Mouse (Mus musculus) embryonic facial prominence, embryonic 13.5 days (tissue): ENCODE data around the gene Pspn. TPM values are rescaled to one million over a fixed set of nuclear protein-coding genes. Genes with fewer than 3 reads are reported as not detected.

Experiments used
- ATAC-seq: fragments of 200-750 bp; cut with Nextera tagmentation; 2 replicates; pipeline ENCODE4 v1.8.0; 2017; ENCODE audit warnings: low read depth; ENCODE audit not compliant: insufficient number of reproducible peaks, insufficient read depth, low FRiP score, low TSS enrichment
- H3K27ac ChIP-seq: fragments of 300-500 bp; sonication (generic); 2 replicates; pipeline ENCODE4 v1.5.1; 2015; ENCODE audit warnings: moderate library complexity, mild to moderate bottlenecking, inconsistent platforms
- H3K27me3 ChIP-seq: fragments of 300-500 bp; sonication (generic); 2 replicates; pipeline ENCODE4 v1.6.1; 2015; ENCODE audit warnings: mild to moderate bottlenecking, inconsistent platforms
- H3K36me3 ChIP-seq: fragments of 300-500 bp; sonication (generic); 2 replicates; pipeline ENCODE4 v1.6.1; 2015; ENCODE audit warnings: mild to moderate bottlenecking, inconsistent platforms
- H3K4me1 ChIP-seq: fragments of 300-500 bp; sonication (generic); 2 replicates; pipeline ENCODE4 v1.6.1; 2015; ENCODE audit warnings: inconsistent platforms
- H3K4me2 ChIP-seq: fragments of 300-500 bp; sonication (generic); 2 replicates; pipeline ENCODE4 v1.6.1; 2015; ENCODE audit warnings: moderate library complexity, mild to moderate bottlenecking, inconsistent platforms
- H3K4me3 ChIP-seq: fragments of 300-500 bp; sonication (generic); 2 replicates; pipeline ENCODE4 v1.5.1; 2015; ENCODE audit warnings: mild to moderate bottlenecking, inconsistent platforms
- H3K9ac ChIP-seq: fragments of 300-500 bp; sonication (generic); 2 replicates; pipeline ENCODE4 v1.6.1; 2015; ENCODE audit warnings: mild to moderate bottlenecking, inconsistent platforms
- H3K9me3 ChIP-seq: fragments of 300-500 bp; sonication (generic); 2 replicates; pipeline ENCODE4 v1.6.1; 2016; ENCODE audit warnings: inconsistent platforms
- WGBS: fragments of 180-500 bp; shearing (Covaris S2); methylation state at CpG from one replicate; pipeline ENCODE4 v1.1.7; 2015; ENCODE audit warnings: mixed read lengths; 5-methylcytosine and 5-hydroxymethylcytosine counted together
- polyA plus RNA-seq: library from polyadenylated mRNA; unstranded; fragments of >200 nt; fragmentation: Nextera tagmentation; extraction: Ambion mirVana; gene quantifications from 2 replicates; pipeline ENCODE4 v1.2.1, GENCODE M21; 2015

The Pspn gene
- polyA plus RNA-seq, 1 experiment from 2014 or later, result not detected

DNA sequence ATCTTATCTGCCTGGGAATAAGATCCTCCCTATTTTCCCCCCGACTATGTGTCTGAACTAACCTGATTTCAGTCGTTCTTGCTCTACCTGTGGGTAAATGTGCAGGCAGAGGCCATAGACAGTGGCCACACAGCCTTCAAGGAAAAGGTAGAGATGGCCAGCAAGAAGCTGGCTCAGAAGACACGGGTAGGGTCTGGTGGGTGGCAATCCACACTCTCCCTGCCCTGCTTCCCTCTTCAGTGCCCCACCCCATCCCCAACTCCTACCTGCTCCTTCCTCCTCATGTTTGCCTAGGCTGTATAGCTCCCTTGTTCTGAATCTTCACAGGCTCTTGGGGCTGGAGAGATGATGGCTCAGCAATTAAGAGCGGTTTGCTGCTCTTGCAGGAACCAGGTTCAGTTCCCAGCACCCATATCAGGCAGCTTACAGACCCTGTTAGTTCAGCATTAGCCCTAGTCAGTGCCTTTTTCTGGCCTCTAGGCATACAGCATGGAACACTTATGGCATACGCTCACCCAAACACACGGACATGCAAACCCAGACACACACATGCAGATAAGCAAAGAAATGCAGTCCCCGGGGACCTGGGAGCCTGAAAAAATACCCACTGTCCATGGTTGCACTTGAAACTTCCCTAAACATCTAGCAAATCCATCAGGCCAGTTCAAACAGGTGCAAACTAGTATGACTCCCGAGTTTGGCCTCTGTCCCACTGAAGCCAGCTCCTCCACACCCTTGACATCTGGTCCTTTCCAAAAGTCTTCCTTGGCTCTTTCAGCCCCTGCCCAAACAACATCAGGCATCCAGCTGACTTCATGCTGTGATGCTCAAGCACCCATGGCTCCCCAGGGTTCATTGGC lies 23.1 kb downstream of the Pspn start:
- WGBS, result 76% methylated on average over 8 of the region's 8 CpGs
- H3K36me3 ChIP-seq, result no peaks in the 10 kb centered on the region
- no peaks in the 10 kb centered on the region for H3K9me3 ChIP-seq
- no peak overlapping the region for H3K27ac ChIP-seq
- H3K4me1 ChIP-seq, result no peaks in the 10 kb centered on the region
- H3K4me2 ChIP-seq, result no peak overlapping the region
- no peak overlapping the region for H3K9ac ChIP-seq
- no peak overlapping the region for H3K4me3 ChIP-seq
- ATAC-seq, result 0 out of 2 replicates have a peak, but pooled peaks have one; percentile 41
- no peaks in the 10 kb centered on the region for H3K27me3 ChIP-seq

DNA sequence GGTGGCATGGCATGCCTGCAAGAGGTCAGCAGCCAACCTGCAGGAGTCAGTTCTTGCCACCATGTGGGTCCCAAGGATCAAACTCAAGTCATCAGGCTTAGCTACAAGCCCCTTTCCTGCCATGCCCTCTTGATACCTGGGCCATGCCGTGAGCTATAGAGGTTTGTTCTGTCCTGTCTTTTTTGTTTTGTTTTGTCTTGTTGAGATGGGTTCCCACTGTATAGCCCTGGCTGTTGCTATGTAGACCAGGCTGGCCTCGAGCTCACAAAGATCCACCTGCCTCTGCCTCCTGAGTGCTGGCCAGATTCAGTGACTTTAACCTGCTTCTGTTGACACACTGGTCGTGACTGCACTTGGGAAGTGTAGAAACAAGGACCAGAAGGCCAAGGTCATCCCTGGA lies 24.4 kb downstream of the Pspn start:
- Histone ChIP-seq H3K4me1 (no peaks in the 10 kb centered on the region), H3K27me3 (0 out of 2 replicates have a peak, but pooled peaks cover 4% of the 10 kb centered on the region), H3K9me3 (no peaks in the 10 kb centered on the region), H3K9ac (no peak overlapping the region), H3K36me3 (no peaks in the 10 kb centered on the region), H3K4me2 (no peak overlapping the region), H3K4me3 (no peak overlapping the region), H3K27ac (no peak overlapping the region)
- 64% methylated on average over 3 of the region's 3 CpGs for WGBS
- no peak for ATAC-seq

DNA sequence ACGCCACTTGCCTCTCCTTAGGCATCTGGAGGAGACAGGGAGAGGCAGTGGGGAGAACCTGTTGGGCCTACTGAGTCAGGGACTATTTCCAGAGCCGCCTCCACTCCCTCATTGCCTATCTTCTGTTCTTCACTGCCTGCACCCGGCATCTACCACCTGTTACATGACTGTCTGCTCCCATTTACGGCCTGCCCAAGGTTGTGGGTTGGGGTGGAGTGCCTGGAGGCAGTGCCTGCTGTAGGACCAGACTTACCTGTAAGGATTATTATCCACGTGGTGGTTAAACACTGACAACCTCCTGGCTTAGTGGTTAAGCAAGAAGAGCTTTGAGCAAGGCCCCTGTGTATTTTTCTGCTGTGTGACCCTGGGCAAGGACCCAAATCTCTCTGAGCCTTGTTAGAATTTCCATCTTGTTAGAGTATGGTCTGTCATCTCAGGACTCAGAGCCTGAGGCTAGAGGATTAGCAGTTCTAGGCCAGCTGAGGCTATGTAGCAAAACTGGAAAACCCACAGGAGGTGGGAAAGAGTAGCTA lies 25.0 kb downstream of the Pspn start:
- H3K9ac ChIP-seq, result no peak overlapping the region
- 69% methylated on average over 5 of the region's 5 CpGs for WGBS
- no peak overlapping the region for H3K4me2 ChIP-seq
- H3K9me3 ChIP-seq, result no peaks in the 10 kb centered on the region
- no peak for ATAC-seq
- H3K4me3 ChIP-seq, result no peak overlapping the region
- H3K4me1 ChIP-seq, result no peaks in the 10 kb centered on the region
- H3K36me3 ChIP-seq, result no peaks in the 10 kb centered on the region
- no peak overlapping the region for H3K27ac ChIP-seq
- H3K27me3 ChIP-seq, result 0 out of 2 replicates have a peak, but pooled peaks cover 6% of the 10 kb centered on the region

DNA sequence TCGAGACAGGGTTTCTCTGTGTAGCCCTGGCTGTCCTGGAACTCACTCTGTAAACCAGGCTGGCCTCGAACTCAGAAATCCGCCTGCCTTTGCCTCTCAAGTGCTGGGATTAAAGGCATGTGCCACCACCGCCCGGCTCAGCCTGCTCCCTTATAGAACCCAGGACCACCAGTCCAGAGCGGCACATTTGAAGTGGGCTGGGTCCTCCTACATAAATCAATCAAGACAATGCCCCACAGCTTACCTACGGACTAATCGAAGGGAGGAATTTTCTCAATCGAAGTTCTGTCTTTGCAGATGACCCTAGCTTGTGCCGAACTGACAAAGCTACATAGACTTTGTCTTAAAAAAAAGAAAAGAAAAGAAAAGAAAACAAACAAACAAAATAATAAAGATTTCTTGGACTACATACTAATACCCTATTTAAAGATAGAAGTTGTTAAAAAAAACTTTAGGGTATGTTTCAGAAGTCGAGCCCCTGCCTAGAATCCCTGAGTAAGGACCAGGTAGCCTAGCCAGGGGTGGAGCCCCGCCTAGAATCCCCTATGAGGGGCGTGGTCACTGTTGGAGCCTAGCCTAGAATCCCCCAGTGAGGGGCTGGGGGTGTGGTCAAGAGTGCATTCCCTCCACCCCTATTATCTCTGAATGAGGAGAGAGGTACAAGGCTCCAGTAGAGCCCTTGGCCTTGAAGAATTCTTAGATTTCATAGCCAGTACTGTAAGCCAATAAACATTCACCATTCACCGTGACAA lies 25.7 kb downstream of the Pspn start:
- Histone ChIP-seq H3K9ac (no peak overlapping the region), H3K4me1 (no peaks in the 10 kb centered on the region), H3K4me3 (no peak overlapping the region), H3K27me3 (0 out of 2 replicates have a peak, but pooled peaks cover 12% of the 10 kb centered on the region), H3K4me2 (no peak overlapping the region), H3K27ac (no peak overlapping the region), H3K36me3 (no peaks in the 10 kb centered on the region), H3K9me3 (no peaks in the 10 kb centered on the region)
- WGBS, result 64% methylated on average over 14 of the region's 14 CpGs
- ATAC-seq, result no peak

DNA sequence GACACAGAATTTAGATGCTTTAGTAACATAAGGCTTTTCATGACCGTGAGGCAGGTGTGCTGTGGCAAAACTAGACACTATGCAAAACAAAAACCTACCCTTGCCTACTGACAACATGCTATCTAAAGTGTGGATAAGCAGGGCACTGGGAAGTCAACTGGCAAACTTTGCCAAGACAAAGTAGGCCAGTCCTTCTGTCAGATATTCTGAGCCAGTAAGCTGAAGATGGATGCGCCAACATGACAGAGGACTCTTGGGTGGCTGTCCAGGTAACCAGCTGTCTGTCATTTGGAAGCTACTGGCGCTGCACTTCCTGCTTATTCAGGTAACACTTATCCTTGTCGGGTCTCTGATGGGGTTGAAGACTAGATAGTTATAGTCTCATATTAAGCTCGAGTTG lies 29.7 kb downstream of the Pspn start:
- no peak overlapping the region for H3K4me2 ChIP-seq
- no peak for ATAC-seq
- 0 out of 2 replicates have a peak, but pooled peaks cover 12% of the 10 kb centered on the region for H3K27me3 ChIP-seq
- no peaks in the 10 kb centered on the region for H3K9me3 ChIP-seq
- H3K27ac ChIP-seq, result no peak overlapping the region
- H3K9ac ChIP-seq, result no peak overlapping the region
- no peak overlapping the region for H3K4me3 ChIP-seq
- 66% methylated on average over 5 of the region's 5 CpGs for WGBS
- H3K4me1 ChIP-seq, result no peaks in the 10 kb centered on the region
- no peaks in the 10 kb centered on the region for H3K36me3 ChIP-seq

DNA sequence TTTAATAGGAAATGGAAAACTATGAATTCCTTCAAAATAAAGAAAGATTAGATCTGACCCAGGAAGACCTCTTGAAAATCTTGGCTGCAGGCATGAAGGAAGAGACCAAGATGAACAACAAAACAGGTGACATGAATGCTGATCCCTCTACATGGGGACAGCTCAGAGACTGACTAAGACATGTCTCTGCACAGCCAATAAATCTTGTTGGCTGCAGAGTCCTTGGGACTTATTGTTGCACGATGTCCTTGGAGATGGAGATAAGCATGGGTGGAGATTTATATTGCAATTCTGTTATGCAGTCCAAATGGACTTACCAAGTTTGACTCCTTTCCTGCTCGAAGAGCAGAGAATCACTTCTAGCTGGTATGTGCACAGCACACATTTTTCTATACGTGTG lies 30.5 kb downstream of the Pspn start:
- Histone ChIP-seq H3K27me3 (peaks cover 13% of the 10 kb centered on the region; the same call in 1 of the 2 replicates), H3K27ac (no peak overlapping the region), H3K9me3 (no peaks in the 10 kb centered on the region), H3K4me1 (no peaks in the 10 kb centered on the region), H3K36me3 (no peaks in the 10 kb centered on the region), H3K4me3 (no peak overlapping the region), H3K9ac (no peak overlapping the region), H3K4me2 (no peak overlapping the region)
- WGBS, result 73% methylated on average over 3 of the region's 3 CpGs
- no peak for ATAC-seq

DNA sequence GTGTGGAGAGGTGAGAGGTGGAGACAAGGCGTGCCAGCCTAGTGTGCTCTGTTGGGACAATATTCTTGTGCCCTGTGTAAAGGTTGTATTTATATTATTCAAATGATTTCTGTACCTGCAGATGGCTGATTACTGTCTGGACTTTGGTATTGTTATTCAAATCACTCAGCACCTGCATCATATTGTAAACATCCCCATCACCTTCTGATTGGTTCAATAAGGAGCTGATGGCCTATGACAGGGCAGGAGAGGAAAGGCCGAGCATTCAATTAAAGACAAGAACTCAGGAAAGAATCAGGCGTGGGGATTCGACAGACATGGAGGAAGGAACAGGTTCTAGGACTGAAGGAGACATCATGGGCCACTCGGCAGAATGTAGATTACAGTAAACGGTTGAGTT lies 36.2 kb downstream of the Pspn start:
- H3K9me3 ChIP-seq, result no peaks in the 10 kb centered on the region
- no peaks in the 10 kb centered on the region for H3K4me1 ChIP-seq
- H3K27ac ChIP-seq, result no peak overlapping the region
- H3K9ac ChIP-seq, result no peak overlapping the region
- H3K27me3 ChIP-seq, result peaks cover 4% of the 10 kb centered on the region; the same call in 1 of the 2 replicates
- no peaks in the 10 kb centered on the region for H3K36me3 ChIP-seq
- no peak for ATAC-seq
- H3K4me2 ChIP-seq, result no peak overlapping the region
- WGBS, result 81% methylated on average over 6 of the region's 6 CpGs
- H3K4me3 ChIP-seq, result no peak overlapping the region

DNA sequence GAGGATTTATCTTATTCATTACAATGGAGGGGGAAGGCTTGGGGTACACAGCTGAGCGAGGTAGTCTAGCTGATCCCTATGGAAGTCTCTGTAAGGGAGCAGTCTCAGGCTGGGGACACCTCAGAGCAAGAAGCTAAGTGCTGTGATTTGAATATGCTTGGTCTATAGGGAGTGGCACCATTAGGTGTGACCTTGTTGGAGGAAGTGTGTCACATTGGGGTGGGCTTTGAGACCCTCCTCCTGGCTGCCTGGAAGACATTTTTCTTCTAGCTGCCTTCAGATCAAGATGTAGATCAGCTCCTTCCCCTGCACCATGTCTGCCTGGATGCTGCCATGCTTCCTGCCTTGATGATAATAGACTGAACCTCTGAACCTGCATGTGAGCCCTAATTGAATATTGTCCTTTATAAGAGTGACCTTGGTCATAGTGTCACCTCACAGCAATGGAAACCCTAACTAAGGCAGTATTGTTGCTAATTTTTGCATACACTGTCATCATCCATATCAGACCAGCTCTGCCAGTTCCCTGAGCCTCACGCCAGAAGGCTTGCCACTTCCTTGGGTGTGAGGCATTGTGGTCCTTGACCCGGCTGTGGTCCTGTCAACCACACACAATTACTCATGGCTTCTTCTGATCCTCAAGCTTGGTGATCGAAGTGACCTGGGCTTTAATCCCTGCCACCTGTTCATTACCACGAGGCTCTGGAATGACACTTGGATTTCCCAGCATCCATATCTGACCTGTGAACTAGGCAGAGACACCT lies 37.0 kb downstream of the Pspn start:
- H3K4me2 ChIP-seq, result no peak overlapping the region
- no peak overlapping the region for H3K9ac ChIP-seq
- ATAC-seq, result no peak
- H3K36me3 ChIP-seq, result no peaks in the 10 kb centered on the region
- H3K27ac ChIP-seq, result no peak overlapping the region
- 75% methylated on average over 5 of the region's 5 CpGs for WGBS
- H3K27me3 ChIP-seq, result peaks cover 4% of the 10 kb centered on the region; the same call in 1 of the 2 replicates
- no peaks in the 10 kb centered on the region for H3K9me3 ChIP-seq
- 0 out of 2 replicates have a peak, but pooled peaks cover 4% of the 10 kb centered on the region for H3K4me1 ChIP-seq
- H3K4me3 ChIP-seq, result no peak overlapping the region

DNA sequence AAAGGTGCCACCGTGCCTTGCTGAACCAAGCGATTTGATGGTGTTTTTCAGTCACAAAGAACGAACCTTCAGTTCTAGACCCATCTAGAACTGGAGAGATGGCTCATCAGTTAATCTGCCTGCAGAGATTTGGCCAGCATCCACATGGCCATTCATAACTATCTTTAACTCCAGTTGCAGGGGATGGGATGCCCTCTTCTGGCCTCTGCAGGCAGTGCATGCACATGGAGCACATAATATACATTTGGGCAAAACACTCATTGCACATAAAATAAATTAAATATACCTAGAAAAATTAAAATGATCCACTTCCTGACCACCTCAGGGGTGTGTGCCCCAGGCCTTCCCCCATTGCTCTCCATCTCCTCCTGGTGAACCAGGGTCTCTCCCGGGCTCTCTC lies 37.9 kb downstream of the Pspn start:
- H3K9me3 ChIP-seq, result no peaks in the 10 kb centered on the region
- no peak overlapping the region for H3K9ac ChIP-seq
- ATAC-seq, result no peak
- 0 out of 2 replicates have a peak, but pooled peaks cover 5% of the 10 kb centered on the region for H3K4me1 ChIP-seq
- H3K36me3 ChIP-seq, result no peaks in the 10 kb centered on the region
- no peak overlapping the region for H3K27ac ChIP-seq
- no peak overlapping the region for H3K4me3 ChIP-seq
- H3K27me3 ChIP-seq, result peaks cover 4% of the 10 kb centered on the region; the same call in 1 of the 2 replicates
- no peak overlapping the region for H3K4me2 ChIP-seq
- 92% methylated on average over 4 of the region's 4 CpGs for WGBS

DNA sequence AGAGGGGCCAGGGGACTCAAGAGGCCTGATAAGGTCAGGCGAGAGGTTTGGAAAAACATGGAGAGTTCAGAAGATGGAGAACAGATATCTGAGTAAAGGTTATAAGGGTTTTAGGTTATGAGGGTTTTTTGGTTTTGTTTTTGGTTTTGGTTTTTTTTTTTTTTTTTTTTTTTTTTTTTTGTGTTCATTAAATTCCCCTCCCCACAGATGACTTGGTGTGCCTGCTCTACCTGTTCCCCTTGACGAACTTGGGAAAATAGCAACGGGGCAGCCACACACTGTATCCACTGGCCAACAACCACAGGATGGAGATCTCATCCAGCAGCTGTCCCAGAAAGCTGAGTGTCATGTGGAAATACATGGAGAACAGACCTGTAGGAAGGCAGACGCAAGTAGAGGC lies 41.2 kb downstream of the Pspn start:
- WGBS, result 68% methylated on average over 4 of the region's 4 CpGs
- no peak overlapping the region for H3K9ac ChIP-seq
- no peak overlapping the region for H3K4me3 ChIP-seq
- H3K9me3 ChIP-seq, result no peaks in the 10 kb centered on the region
- no peak overlapping the region for H3K4me2 ChIP-seq
- no peaks in the 10 kb centered on the region for H3K36me3 ChIP-seq
- no peak for ATAC-seq
- H3K4me1 ChIP-seq, result 0 out of 2 replicates have a peak, but pooled peaks cover 5% of the 10 kb centered on the region
- H3K27me3 ChIP-seq, result no peaks in the 10 kb centered on the region
- no peak overlapping the region for H3K27ac ChIP-seq
